Mouse (Mus musculus): ENCODE measurements around the gene Defa35. TPM values are rescaled to one million over a fixed set of nuclear protein-coding genes. Genes with fewer than 3 reads are reported as not detected.
A peak's percentile ranks its signal among the peaks of the same experiment; 100 is the strongest.
"Not testable (repeated sequence)": the region's sequence is repeated elsewhere in the genome, so short reads cannot be mapped to it uniquely, and the experiment has no call there.

The Defa35 gene
- polyA plus RNA-seq (2014; fragmentation: Nextera tagmentation; extraction: Ambion mirVana): not detected in 2 replicates

GRCm38 (mm10) chr8:21064738-21065137, at the start of gene Defa35:
TSS of gene Defa35 (plus strand) at chr8:21065038.
- H3K4me1 ChIP-seq (replicated peaks; ENCODE audit: control insufficient read depth, insufficient read depth, low read length); H3K36me3 ChIP-seq (ENCODE audit: control insufficient read depth, insufficient read depth, low read length); H3K9ac ChIP-seq (ENCODE audit: low read length); H3K27ac ChIP-seq (ENCODE audit: low read depth); H3K4me2 ChIP-seq (ENCODE audit: low read length); DNase-seq (ENCODE audit: low spot score); H3K9me3 ChIP-seq (ENCODE audit: control insufficient read depth, low read length); H3K4me3 ChIP-seq (ENCODE audit: low read depth, low read length); ATAC-seq (replicated peaks; ENCODE audit: low FRiP score, low TSS enrichment, low read depth); H3K27me3 ChIP-seq (replicated peaks; ENCODE audit: control insufficient read depth, insufficient read depth, low read length): not testable (repeated sequence)
- WGBS: 68% methylated on average over 1 of the region's 1 CpGs

GRCm38 (mm10) chr8:21025245-21025644, 39.6 kb upstream of the Defa35 start, which contains the start of gene Defa21:
TSS of gene Defa21 (plus strand) at chr8:21025545.
- H3K9me3 ChIP-seq (ENCODE audit: control insufficient read depth, low read length); H3K4me1 ChIP-seq (replicated peaks; ENCODE audit: control insufficient read depth, insufficient read depth, low read length); H3K4me2 ChIP-seq (ENCODE audit: low read length); H3K27ac ChIP-seq (ENCODE audit: low read depth); H3K27me3 ChIP-seq (replicated peaks; ENCODE audit: control insufficient read depth, insufficient read depth, low read length); DNase-seq (ENCODE audit: low spot score); H3K9ac ChIP-seq (ENCODE audit: low read length); H3K36me3 ChIP-seq (ENCODE audit: control insufficient read depth, insufficient read depth, low read length); H3K4me3 ChIP-seq (ENCODE audit: low read depth, low read length); ATAC-seq (replicated peaks; ENCODE audit: low FRiP score, low TSS enrichment, low read depth): not testable (repeated sequence)
- WGBS: no CpG with 5 or more reads among the region's 1 CpGs

- no CpG with 5 or more reads among the region's 1 CpGs for WGBS
- DNase-seq (ENCODE audit: low spot score); H3K36me3 ChIP-seq (ENCODE audit: control insufficient read depth, insufficient read depth, low read length); H3K27me3 ChIP-seq (replicated peaks; ENCODE audit: control insufficient read depth, insufficient read depth, low read length); H3K9ac ChIP-seq (ENCODE audit: low read length); H3K4me3 ChIP-seq (ENCODE audit: low read depth, low read length); H3K4me2 ChIP-seq (ENCODE audit: low read length); H3K27ac ChIP-seq (ENCODE audit: low read depth); H3K9me3 ChIP-seq (ENCODE audit: control insufficient read depth, low read length); ATAC-seq (replicated peaks; ENCODE audit: low FRiP score, low TSS enrichment, low read depth); H3K4me1 ChIP-seq (replicated peaks; ENCODE audit: control insufficient read depth, insufficient read depth, low read length): not testable (repeated sequence)
Measured at GRCm38 (mm10) chr8:21054747-21055146, 10.1 kb upstream of the Defa35 start, which contains the start of gene Defa23. TSS of gene Defa23 (plus strand) at chr8:21055047.

GRCm38 (mm10) chr8:21084142-21084541, 19.3 kb downstream of the Defa35 start, which contains the start of gene Defa25:
TSS of gene Defa25 (plus strand) at chr8:21084442.
- H3K9ac ChIP-seq (ENCODE audit: low read length); H3K9me3 ChIP-seq (ENCODE audit: control insufficient read depth, low read length); ATAC-seq (replicated peaks; ENCODE audit: low FRiP score, low TSS enrichment, low read depth); H3K4me3 ChIP-seq (ENCODE audit: low read depth, low read length); H3K27ac ChIP-seq (ENCODE audit: low read depth); H3K4me1 ChIP-seq (replicated peaks; ENCODE audit: control insufficient read depth, insufficient read depth, low read length); H3K27me3 ChIP-seq (replicated peaks; ENCODE audit: control insufficient read depth, insufficient read depth, low read length); DNase-seq (ENCODE audit: low spot score); H3K36me3 ChIP-seq (ENCODE audit: control insufficient read depth, insufficient read depth, low read length); H3K4me2 ChIP-seq (ENCODE audit: low read length): not testable (repeated sequence)

GRCm38 (mm10) chr8:21093106-21093505, 28.3 kb downstream of the Defa35 start:
- no peaks in the 10 kb centered on the region for H3K4me1 ChIP-seq (replicated peaks; ENCODE audit: control insufficient read depth, insufficient read depth, low read length)
- no peaks in the 10 kb centered on the region for H3K27me3 ChIP-seq (replicated peaks; ENCODE audit: control insufficient read depth, insufficient read depth, low read length)
- no peak overlapping the region for H3K9ac ChIP-seq (ENCODE audit: low read length)
- no peak overlapping the region for H3K4me2 ChIP-seq (ENCODE audit: low read length)
- WGBS: 40% methylated on average over 4 of the region's 4 CpGs
- DNase-seq (ENCODE audit: low spot score): peak; percentile 52
- no peak overlapping the region for H3K4me3 ChIP-seq (ENCODE audit: low read depth, low read length)
- no peaks in the 10 kb centered on the region for H3K36me3 ChIP-seq (ENCODE audit: control insufficient read depth, insufficient read depth, low read length)
- no peak overlapping the region for H3K27ac ChIP-seq (ENCODE audit: low read depth)
- H3K9me3 ChIP-seq (ENCODE audit: control insufficient read depth, low read length): no peaks in the 10 kb centered on the region
- no peak for ATAC-seq (replicated peaks; ENCODE audit: low FRiP score, low TSS enrichment, low read depth)

GRCm38 (mm10) chr8:21095950-21096349, 31.1 kb downstream of the Defa35 start, which contains the start of gene Gm14851:
TSS of gene Gm14851 (minus strand) at chr8:21096050.
- not testable (repeated sequence) for H3K4me2 ChIP-seq (ENCODE audit: low read length); H3K9ac ChIP-seq (ENCODE audit: low read length); H3K27me3 ChIP-seq (replicated peaks; ENCODE audit: control insufficient read depth, insufficient read depth, low read length); H3K27ac ChIP-seq (ENCODE audit: low read depth); H3K9me3 ChIP-seq (ENCODE audit: control insufficient read depth, low read length); DNase-seq (ENCODE audit: low spot score); H3K4me3 ChIP-seq (ENCODE audit: low read depth, low read length); ATAC-seq (replicated peaks; ENCODE audit: low FRiP score, low TSS enrichment, low read depth); H3K36me3 ChIP-seq (ENCODE audit: control insufficient read depth, insufficient read depth, low read length); H3K4me1 ChIP-seq (replicated peaks; ENCODE audit: control insufficient read depth, insufficient read depth, low read length)
- WGBS: no CpG with 5 or more reads among the region's 2 CpGs

Other genes starting within 250 kb of the Defa35 start
- not detected in 2 replicates for gene Defb33, start 172.4 kb upstream of the Defa35 start, polyA plus RNA-seq (2014; fragmentation: Nextera tagmentation; extraction: Ambion mirVana)
- not detected in 2 replicates for gene Gm15056, start 162.4 kb upstream of the Defa35 start, polyA plus RNA-seq (2014; fragmentation: Nextera tagmentation; extraction: Ambion mirVana)
- not detected in 2 replicates for gene Gm6040, start 143.0 kb upstream of the Defa35 start, polyA plus RNA-seq (2014; fragmentation: Nextera tagmentation; extraction: Ambion mirVana)
- gene AY761185, start 120.3 kb upstream of the Defa35 start, polyA plus RNA-seq (2014; fragmentation: Nextera tagmentation; extraction: Ambion mirVana): not detected in 2 replicates
- gene Defa21, start 39.5 kb upstream of the Defa35 start, polyA plus RNA-seq (2014; fragmentation: Nextera tagmentation; extraction: Ambion mirVana): not detected in 2 replicates
- 0.52 TPM in 1 of 2 replicates, not detected in the other for gene Defa23, start 10.0 kb upstream of the Defa35 start, polyA plus RNA-seq (2014; fragmentation: Nextera tagmentation; extraction: Ambion mirVana)
- not detected in 2 replicates for gene Defa25, start 19.4 kb downstream of the Defa35 start, polyA plus RNA-seq (2014; fragmentation: Nextera tagmentation; extraction: Ambion mirVana)
- gene Gm14851, start 31.0 kb downstream of the Defa35 start, polyA plus RNA-seq (2014; fragmentation: Nextera tagmentation; extraction: Ambion mirVana): not detected in 2 replicates
- gene Defa30, start 69.6 kb downstream of the Defa35 start, polyA plus RNA-seq (2014; fragmentation: Nextera tagmentation; extraction: Ambion mirVana): not detected in 2 replicates
- not detected in 2 replicates for gene Defa22, start 97.2 kb downstream of the Defa35 start, polyA plus RNA-seq (2014; fragmentation: Nextera tagmentation; extraction: Ambion mirVana)
- not detected in 2 replicates for gene Defa31, start 126.6 kb downstream of the Defa35 start, polyA plus RNA-seq (2014; fragmentation: Nextera tagmentation; extraction: Ambion mirVana)
- not detected in 2 replicates for gene Gm15293, start 136.5 kb downstream of the Defa35 start, polyA plus RNA-seq (2014; fragmentation: Nextera tagmentation; extraction: Ambion mirVana)
- gene Gm15292, start 184.7 kb downstream of the Defa35 start, polyA plus RNA-seq (2014; fragmentation: Nextera tagmentation; extraction: Ambion mirVana): not detected in 2 replicates